Mouse (Mus musculus) left cerebral cortex, adult 2 months (tissue): ENCODE data around the gene Ms4a13. TPM values are rescaled to one million over a fixed set of nuclear protein-coding genes. Genes with fewer than 3 reads are reported as not detected.
A peak's percentile ranks its signal among the peaks of the same experiment; 100 is the strongest.
"Not testable (repeated sequence)": the region's sequence is repeated elsewhere in the genome, so short reads cannot be mapped to it uniquely, and the experiment has no call there.

Source experiments
- DNase-seq, 2 experiments: peaks; one replicate each; pipeline ENCODE4 v3.0.0; 2021 to 2022; ENCODE audit warnings: low spot score in 2 of 2, mixed read lengths in 1 of 2; ENCODE audit errors: extremely low spot score in 1 of 2
- H3K27ac ChIP-seq: fragments of 200-600 bp; 2 replicates; pipeline ENCODE4 v1.8.1; 2022
- H3K4me3 ChIP-seq: fragments of 200-600 bp; 2 replicates; pipeline ENCODE4 v1.8.1; 2022
- CTCF ChIP-seq: fragments of 200-600 bp; IDR thresholded peaks from 2 replicates; pipeline ENCODE4 v1.8.1; 2022; ENCODE audit warnings: antibody characterized with exemption, mild to moderate bottlenecking, moderate library complexity
- intact Hi-C: fragments of 180-260 bp; cut with DNase I; formaldehyde crosslinking; loops from one replicate; pipeline ENCODE4 v1.15.1; 2025
- total RNA-seq, 2 experiments: library from RNA; stranded (reverse); gene quantifications; 2 replicates each; pipeline ENCODE4 v1.2.3; 2021

The Ms4a13 gene
- total RNA-seq, 2 experiments from 2014 or later = not detected

DNA sequence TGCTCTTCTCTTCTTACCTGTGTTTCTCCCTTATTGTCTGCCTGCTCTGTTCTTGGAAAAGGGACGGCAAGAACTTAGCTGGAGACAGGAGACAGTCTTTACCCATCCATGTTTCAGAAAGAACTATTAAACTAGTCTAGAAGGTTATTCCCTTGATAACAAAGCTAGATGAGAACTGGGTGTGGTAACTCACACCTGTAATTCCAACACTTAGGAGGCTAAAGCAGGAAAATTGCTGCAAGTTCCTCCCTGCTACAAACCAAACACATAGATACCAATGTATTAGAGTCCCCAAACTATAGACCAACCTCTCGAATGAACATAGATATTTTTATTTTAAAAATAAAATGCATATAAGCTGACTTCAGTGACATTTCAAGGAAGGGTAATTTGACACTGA, 61.7 kb downstream of the Ms4a13 start:
- no peak for TF ChIP-seq CTCF
- no peak overlapping the region for H3K4me3 ChIP-seq
- DNase-seq = no peak

GRCm38 (mm10) chr19:11130776-11131175, 65.8 kb downstream of the Ms4a13 start, which contains the start of gene 1700017D01Rik:
TSS of gene 1700017D01Rik (minus strand) at chr19:11130876.
- intact Hi-C loops = not testable (repeated sequence)

More for the DNA sequence above, 61.7 kb downstream of the Ms4a13 start:
- intact Hi-C loops = no loop called here
- no peak overlapping the region for H3K27ac ChIP-seq

GRCm38 (mm10) chr19:11129702-11130101, 66.8 kb downstream of the Ms4a13 start:
- Histone ChIP-seq H3K4me3 (no peak overlapping the region), H3K27ac (no peak overlapping the region)
- no peak for DNase-seq
- TF ChIP-seq CTCF = no peak
- intact Hi-C loops = no loop called here

More at GRCm38 (mm10) chr19:11130776-11131175, 65.8 kb downstream of the Ms4a13 start, which contains the start of gene 1700017D01Rik:
- not testable (repeated sequence) for DNase-seq, H3K4me3 ChIP-seq, H3K27ac ChIP-seq

- H3K4me3 ChIP-seq = 0 out of 2 replicates have a peak overlapping the region, but pooled peaks have one; percentile 17
- intact Hi-C loops, H3K27ac ChIP-seq: not testable (repeated sequence)
- peak in 1 of 2 experiments; percentile 7 for DNase-seq
These were observed 75.5 kb downstream of the Ms4a13 start for GRCm38 (mm10) chr19:11121016-11121420.

Other genes with a start within 250 kb of the Ms4a13 start
- 10 to 100 TPM in 1 of 2 experiments, 1 to 10 TPM in 1; 7.8 to 10.6 TPM for gene Ccdc86, start 247.5 kb downstream of the Ms4a13 start, total RNA-seq
- not detected for gene Ms4a10, start 222.1 kb downstream of the Ms4a13 start, total RNA-seq
- gene Ms4a15, start 203.5 kb downstream of the Ms4a13 start, total RNA-seq = not detected
- gene Ms4a18, start 178.7 kb downstream of the Ms4a13 start, total RNA-seq = not detected
- not detected for gene Ms4a8a, start 115.6 kb downstream of the Ms4a13 start, total RNA-seq
- gene 1700017D01Rik, start 65.9 kb downstream of the Ms4a13 start, total RNA-seq = not detected
- gene 1700025F22Rik, start 31.4 kb downstream of the Ms4a13 start, total RNA-seq = not detected
- gene Ms4a12, start 35.7 kb upstream of the Ms4a13 start, total RNA-seq = not detected
- gene Ms4a1, start 69.5 kb upstream of the Ms4a13 start, total RNA-seq = not detected
- not detected for gene Ms4a5, start 87.1 kb upstream of the Ms4a13 start, total RNA-seq
- not detected for gene Ms4a14, start 117.7 kb upstream of the Ms4a13 start, total RNA-seq
- gene Ms4a7, start 139.4 kb upstream of the Ms4a13 start, total RNA-seq = under 1 TPM; 0.42 to 0.77 TPM
- 1 to 10 TPM in 1 of 2 experiments, under 1 TPM in 1; 0.57 to 1.6 TPM for gene Ms4a4a, start 178.8 kb upstream of the Ms4a13 start, total RNA-seq
- gene Ms4a4c, start 208.0 kb upstream of the Ms4a13 start, total RNA-seq = under 1 TPM in 1 of 2 experiments, not detected in 1; 0.34 TPM
- gene Ms4a4b, start 246.8 kb upstream of the Ms4a13 start, total RNA-seq = under 1 TPM in 1 of 2 experiments, not detected in 1; 0.20 TPM